Mouse (Mus musculus) colon, adult 2 months (tissue): ENCODE results near the gene Cfap300. TPM values are rescaled to one million over a fixed set of nuclear protein-coding genes. Genes with fewer than 3 reads are reported as not detected.

Experiments
- polyA plus RNA-seq: library from polyadenylated mRNA; depleted of rRNA; stranded (reverse); fragments of >200 nt; gene quantifications from 2 replicates; pipeline ENCODE4 v1.2.3, GENCODE M21; 2012; rRNA removed

The Cfap300 gene
- 0.30 and 1.3 TPM in 2 replicates for polyA plus RNA-seq

GRCm38 (mm10) chr9:8042338-8043043, at the start of gene Cfap300:
Cfap300 (minus strand) TSS chr9:8042823.

DNA sequence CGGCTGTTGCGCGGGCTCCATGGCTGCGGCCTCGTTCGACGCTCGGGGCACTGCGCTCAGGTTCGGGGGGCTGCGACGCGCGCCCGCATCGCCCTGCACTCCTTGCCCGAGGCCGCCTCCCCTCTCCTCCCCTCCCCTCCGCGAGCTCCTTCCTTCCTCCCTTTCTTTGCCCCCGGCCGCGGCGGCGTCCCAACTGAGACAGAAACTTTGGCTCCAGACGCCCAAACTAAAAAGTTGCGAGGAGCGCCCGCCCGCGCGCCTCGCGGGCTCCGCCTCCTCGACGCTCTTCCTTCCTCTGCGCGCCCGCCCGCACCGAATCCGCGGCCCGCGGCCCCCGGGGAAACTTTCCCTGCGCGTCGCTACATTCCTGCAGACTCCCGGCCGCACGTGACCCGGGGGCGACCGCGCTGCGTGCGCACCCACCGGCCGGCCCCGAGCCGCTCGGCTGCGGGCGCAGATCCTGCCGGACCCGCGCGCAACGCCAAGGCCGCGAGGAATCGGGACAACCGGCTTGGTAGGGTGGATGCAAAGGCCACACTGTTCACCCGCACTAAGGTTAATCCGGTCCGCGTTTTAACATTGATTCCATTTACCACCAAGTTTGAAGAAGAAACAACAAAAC, 38.1 kb downstream of the Cfap300 start, which contains the start of gene Yap1:
TSS of gene Yap1 (minus strand) at position 227 of the 622 bp plus-strand sequence.

Other genes with a start within 250 kb of the Cfap300 start
- 5.1 and 8.3 TPM in 2 replicates for gene Birc2, start 205.8 kb downstream of the Cfap300 start, polyA plus RNA-seq
- 16.2 and 19.5 TPM in 2 replicates for gene Birc3, start 169.6 kb downstream of the Cfap300 start, polyA plus RNA-seq
- 45.5 and 49.0 TPM in 2 replicates for gene Yap1, start 38.2 kb downstream of the Cfap300 start, polyA plus RNA-seq
- gene Cep126, start 91.5 kb upstream of the Cfap300 start, polyA plus RNA-seq = 0.48 and 0.65 TPM in 2 replicates